Mouse (Mus musculus) kidney, adult 11 months (tissue): Measurements from ENCODE around the gene Llph.

Experiments
- DNase-seq: peaks from one replicate; pipeline ENCODE4 v3.0.0; 2022

Gene Llph

GRCm38 (mm10) chr10:120219578-120220359 lies 7.1 kb upstream of the Llph start:
- no peak for DNase-seq

- DNase-seq, result no peak
Measured at GRCm38 (mm10) chr10:120220776-120221175, 6.1 kb upstream of the Llph start.

- DNase-seq, result peak; percentile 28
Measured at GRCm38 (mm10) chr10:120231718-120232117, 4.8 kb downstream of the Llph start.

- DNase-seq, result no peak
Measured at GRCm38 (mm10) chr10:120233655-120234367, 6.9 kb downstream of the Llph start.

DNA sequence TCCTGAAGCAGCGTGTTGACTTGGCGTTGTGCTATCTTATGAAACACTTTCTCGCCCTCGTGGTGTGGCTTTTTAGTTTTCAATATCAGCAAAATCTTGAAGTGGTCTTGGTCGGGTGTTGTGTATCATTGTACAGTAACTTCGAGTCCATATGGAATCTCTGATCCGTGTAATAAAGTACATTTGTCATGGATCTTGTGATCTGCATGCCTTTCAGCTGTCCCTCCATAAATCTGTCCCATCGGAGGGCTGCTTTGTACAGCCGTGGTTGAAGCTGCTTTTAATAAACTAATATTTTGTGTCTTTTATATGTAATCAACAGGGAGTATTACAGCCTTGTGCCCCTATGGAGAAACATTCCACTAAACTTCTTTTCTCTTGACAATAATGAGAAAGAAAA lies 10.0 kb downstream of the Llph start:
- no peak for DNase-seq

GRCm38 (mm10) chr10:120238241-120238640 lies 11.4 kb downstream of the Llph start:
- no peak for DNase-seq

GRCm38 (mm10) chr10:120239476-120239875 lies 12.6 kb downstream of the Llph start:
- no peak for DNase-seq

GRCm38 (mm10) chr10:120242421-120242820 lies 15.6 kb downstream of the Llph start:
- DNase-seq, result no peak

GRCm38 (mm10) chr10:120245681-120246080 lies 18.8 kb downstream of the Llph start:
- DNase-seq, result no peak

- DNase-seq, result peak; percentile 44
Measured at GRCm38 (mm10) chr10:120246994-120247750, 20.3 kb downstream of the Llph start.

DNA sequence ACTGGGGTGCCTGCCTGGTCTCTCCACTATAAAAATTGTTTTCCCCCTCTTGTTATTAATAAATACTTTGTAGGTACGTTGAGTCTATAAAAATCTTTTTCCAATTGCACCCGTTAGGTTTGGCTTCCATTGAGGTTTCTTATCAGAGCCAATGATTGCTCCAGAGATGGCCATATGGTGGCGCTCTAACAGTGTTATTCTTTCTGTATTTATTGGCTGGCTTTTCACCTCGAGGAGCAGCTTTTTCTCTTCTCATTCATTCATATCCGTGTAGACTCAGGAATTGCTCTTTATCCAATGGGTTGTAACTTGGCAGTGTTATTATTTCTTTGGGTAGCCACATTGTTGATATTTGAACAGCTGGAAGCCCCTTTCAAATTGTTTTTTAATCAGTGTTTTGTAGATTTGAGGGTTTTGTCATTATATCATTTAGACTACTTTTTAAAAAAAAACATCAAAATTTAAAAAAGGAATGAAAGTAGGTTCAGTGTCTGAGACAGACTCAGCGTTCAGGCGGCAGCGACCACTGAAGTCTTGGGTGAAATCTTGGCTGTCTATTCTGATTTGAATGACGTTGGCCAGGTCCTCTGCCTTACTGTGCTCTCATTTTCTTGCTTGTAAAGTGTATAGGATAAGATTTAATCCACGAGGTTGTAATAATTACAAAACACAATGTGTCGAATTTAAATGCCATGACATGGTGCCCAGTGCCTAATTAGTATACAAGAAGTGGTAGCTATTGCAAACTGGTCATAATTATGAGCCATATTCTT lies 24.2 kb downstream of the Llph start:
- DNase-seq, result no peak

GRCm38 (mm10) chr10:120251791-120252190 lies 24.9 kb downstream of the Llph start:
- no peak for DNase-seq

DNA sequence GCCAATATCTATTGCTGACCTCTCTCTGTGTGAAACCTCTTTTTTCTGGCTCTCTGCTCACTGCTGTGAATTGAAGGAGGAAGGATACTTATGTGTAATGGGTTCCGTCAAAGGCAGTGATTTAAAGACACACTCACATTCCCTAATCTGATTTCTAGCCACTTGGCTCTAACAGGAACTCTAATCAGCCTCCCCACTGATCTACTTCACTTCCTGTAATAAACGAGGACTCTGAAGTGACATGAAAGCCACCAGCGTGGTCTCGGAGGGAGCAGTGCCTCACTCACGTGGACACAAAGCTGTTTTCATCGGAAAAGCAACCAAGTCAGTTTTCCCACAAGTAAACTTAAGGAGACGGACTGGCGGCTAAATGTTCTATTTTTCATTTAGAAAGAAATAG lies 25.9 kb downstream of the Llph start:
- no peak for DNase-seq

GRCm38 (mm10) chr10:120257231-120257630 lies 30.4 kb downstream of the Llph start:
- peak; percentile 8 for DNase-seq

- no peak for DNase-seq
Measured at GRCm38 (mm10) chr10:120267790-120268189, 40.9 kb downstream of the Llph start.

- DNase-seq, result no peak
Measured at GRCm38 (mm10) chr10:120269946-120270345, 43.1 kb downstream of the Llph start.

DNA sequence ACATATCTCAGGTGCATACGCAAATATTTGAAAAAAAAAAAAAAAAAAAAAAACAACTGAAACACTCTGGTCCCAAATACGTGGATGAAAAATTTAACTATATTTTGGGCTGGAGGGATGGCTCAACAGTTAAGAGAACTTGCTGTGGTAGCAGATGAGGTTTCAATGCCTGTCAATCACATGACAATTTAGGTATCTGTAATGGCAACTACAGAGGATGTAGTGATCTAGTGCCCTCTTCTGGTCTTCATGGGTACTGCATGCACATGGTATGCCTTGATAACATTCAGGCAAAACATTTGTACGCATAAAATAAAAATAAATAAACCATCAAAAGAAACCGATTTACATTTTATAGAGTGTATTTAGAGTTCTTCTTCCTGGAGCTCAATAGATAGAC lies 43.9 kb downstream of the Llph start:
- DNase-seq, result no peak

- no peak for DNase-seq
Measured at GRCm38 (mm10) chr10:120271318-120271717, 44.4 kb downstream of the Llph start.

DNA sequence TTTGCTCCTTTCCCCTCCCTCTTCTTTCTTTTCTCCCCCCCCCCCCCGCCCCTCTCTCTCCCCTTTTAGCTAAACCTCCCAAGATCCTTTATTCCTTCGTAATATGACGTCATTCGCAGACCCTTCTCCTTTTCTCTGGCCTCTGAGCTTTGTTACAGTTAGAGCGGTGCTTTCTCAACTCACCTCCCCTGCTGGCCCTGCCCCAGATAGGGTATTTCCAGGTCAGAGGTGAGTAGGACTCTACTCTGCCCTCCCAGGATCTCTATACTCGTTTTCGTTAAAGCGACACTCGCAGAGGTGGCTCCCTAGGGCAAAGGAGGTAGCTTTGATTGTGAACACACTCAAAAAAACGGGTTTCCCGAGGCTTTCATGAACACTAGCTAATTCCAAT lies 45.0 kb downstream of the Llph start:
- DNase-seq, result no peak

- DNase-seq, result no peak
Measured at GRCm38 (mm10) chr10:120272270-120272883, 45.5 kb downstream of the Llph start.

- DNase-seq, result no peak
Measured at GRCm38 (mm10) chr10:120273335-120273734, 46.5 kb downstream of the Llph start.

DNA sequence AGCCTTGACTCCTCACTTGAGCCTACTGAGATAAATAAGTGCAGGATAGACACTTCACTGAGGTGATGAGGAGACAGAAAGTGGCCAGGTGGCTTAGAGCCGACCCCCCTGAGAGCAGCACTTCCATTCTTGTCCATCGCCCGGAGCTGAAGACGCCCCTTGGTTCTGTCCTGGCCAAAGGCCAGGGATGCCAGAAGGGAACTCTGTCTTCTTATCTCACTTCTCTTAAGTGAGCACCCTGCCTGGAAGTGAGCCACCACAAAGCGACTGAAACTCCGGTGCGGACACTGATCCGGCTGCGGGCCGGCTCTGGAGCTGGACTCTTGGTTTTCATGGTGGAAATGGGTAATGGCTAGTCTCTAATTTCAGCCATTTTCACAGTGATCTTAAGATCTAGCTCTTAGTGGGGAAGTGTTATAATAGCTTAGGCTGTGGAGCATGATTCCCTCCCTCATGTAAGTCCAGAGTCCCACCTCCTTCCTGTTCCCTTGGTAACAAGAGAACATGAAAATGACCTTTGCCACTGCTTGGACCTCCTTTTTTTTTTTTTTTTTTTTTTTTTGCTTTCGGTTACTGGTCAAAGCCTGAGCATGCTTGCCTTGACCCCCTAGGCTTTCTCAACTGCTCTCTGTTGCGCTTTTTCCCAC lies 52.7 kb downstream of the Llph start:
- peak; percentile 7 for DNase-seq
